Mouse (Mus musculus) kidney, adult 2 months (tissue): ENCODE measurements around the gene Slc45a1.

Experiments used
- CTCF ChIP-seq: fragments of 200-500 bp; conservative IDR thresholded peaks from 2 replicates; pipeline ENCODE4 v1.5.1; 2011; ENCODE audit warnings: low read depth, mild to moderate bottlenecking, control low read depth, low read length, moderate library complexity, mixed read lengths; ENCODE audit not compliant: insufficient read depth, insufficient read length
- POLR2A ChIP-seq: fragments of 200-500 bp; IDR thresholded peaks from one replicate; pipeline ENCODE4 v1.6.1; 2011; ENCODE audit warnings: low read depth, low read length, control low read depth

GRCm38 (mm10) chr4:150582966-150583776 lies 68.8 kb downstream of the Slc45a1 start:
- TF ChIP-seq POLR2A (no peak), CTCF (no peak)
